Mouse (Mus musculus) adrenal gland, adult 8-10 months (tissue): ENCODE data around the gene 4930415O20Rik. TPM values are rescaled to one million over a fixed set of nuclear protein-coding genes. Genes with fewer than 3 reads are reported as not detected.
A peak's percentile ranks its signal among the peaks of the same experiment; 100 is the strongest.

Source experiments
- DNase-seq: peaks from one replicate; pipeline ENCODE4 v3.0.0; 2022
- total RNA-seq, 4 experiments: library from RNA; stranded (reverse); gene quantifications; 2 replicates each; pipeline ENCODE4 v1.2.4; 2022

Gene 4930415O20Rik
- total RNA-seq, 4 experiments from 2014 or later = not detected

- peak; percentile 51 for DNase-seq
Measured at GRCm38 (mm10) chr15:98607557-98607956, 36.8 kb downstream of the 4930415O20Rik start.

GRCm38 (mm10) chr15:98608058-98608783, 37.4 kb downstream of the 4930415O20Rik start:
- no peak for DNase-seq

- no peak for DNase-seq
Measured at GRCm38 (mm10) chr15:98608784-98609250, 38.0 kb downstream of the 4930415O20Rik start.

- DNase-seq = peak; percentile 61
Measured at GRCm38 (mm10) chr15:98609331-98610130, 38.7 kb downstream of the 4930415O20Rik start, which contains the start of gene Adcy6. Gene Adcy6 (minus strand): TSS chr15:98610076.

- no peak for DNase-seq
Measured at GRCm38 (mm10) chr15:98610131-98610633, 39.4 kb downstream of the 4930415O20Rik start.

GRCm38 (mm10) chr15:98612229-98612628, 41.4 kb downstream of the 4930415O20Rik start:
- no peak for DNase-seq

GRCm38 (mm10) chr15:98614551-98614950, 43.7 kb downstream of the 4930415O20Rik start:
- no peak for DNase-seq

- no peak for DNase-seq
Measured at GRCm38 (mm10) chr15:98614971-98615370, 44.2 kb downstream of the 4930415O20Rik start.

GRCm38 (mm10) chr15:98615751-98616150, 44.9 kb downstream of the 4930415O20Rik start:
- no peak for DNase-seq

GRCm38 (mm10) chr15:98616362-98617175, 45.8 kb downstream of the 4930415O20Rik start:
- DNase-seq = no peak

- DNase-seq = no peak
Measured at GRCm38 (mm10) chr15:98617176-98617537, 46.4 kb downstream of the 4930415O20Rik start.

- no peak for DNase-seq
Measured at GRCm38 (mm10) chr15:98622199-98622598, 51.4 kb downstream of the 4930415O20Rik start.

- DNase-seq = no peak
Measured at GRCm38 (mm10) chr15:98622721-98623120, 51.9 kb downstream of the 4930415O20Rik start.

- no peak for DNase-seq
Measured at GRCm38 (mm10) chr15:98623361-98623821, 52.6 kb downstream of the 4930415O20Rik start.

GRCm38 (mm10) chr15:98626078-98626477, 55.3 kb downstream of the 4930415O20Rik start:
- DNase-seq = no peak

GRCm38 (mm10) chr15:98626487-98627212, 55.8 kb downstream of the 4930415O20Rik start:
- no peak for DNase-seq

- no peak for DNase-seq
Measured at GRCm38 (mm10) chr15:98628589-98629254, 57.9 kb downstream of the 4930415O20Rik start.

- DNase-seq = no peak
Measured at GRCm38 (mm10) chr15:98629464-98629863, 58.7 kb downstream of the 4930415O20Rik start.

GRCm38 (mm10) chr15:98630540-98630939, 59.7 kb downstream of the 4930415O20Rik start, which contains the start of gene Cacnb3:
Gene Cacnb3 (plus strand): TSS chr15:98630840.
- no peak for DNase-seq

- no peak for DNase-seq
Measured at GRCm38 (mm10) chr15:98631493-98631892, 60.7 kb downstream of the 4930415O20Rik start.
